Mouse (Mus musculus): ENCODE measurements around the gene Heatr6.

DNA sequence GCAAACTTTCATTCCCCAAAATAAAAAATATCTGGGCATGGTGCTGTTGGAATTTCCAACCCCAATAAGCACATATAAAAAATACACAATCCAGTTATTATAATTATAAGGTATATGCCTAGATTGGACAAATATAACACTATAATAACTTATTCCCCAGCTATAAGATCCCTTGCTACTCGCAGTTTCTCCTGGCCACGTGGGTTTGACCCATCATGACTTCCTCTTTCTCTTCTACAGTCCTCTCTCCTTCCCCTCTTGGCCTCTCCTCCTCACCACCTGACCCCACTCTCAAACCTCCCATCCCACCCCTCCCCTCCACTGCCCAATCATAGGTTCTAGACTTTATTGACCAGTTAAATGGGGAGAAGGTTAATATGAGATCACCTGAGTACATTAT, 39.6 kb upstream of the Heatr6 start:
- TF ChIP-seq CTCF (conservative IDR thresholded peaks at IDR 0.05; ENCODE audit: low read length) (no peak), POU5F1 (IDR thresholded peaks at IDR 0.05; ENCODE audit: borderline replicate concordance, low read length) (no peak), NANOG (IDR thresholded peaks at IDR 0.05; ENCODE audit: borderline replicate concordance, low read length) (no peak)

All from E14TG2a.4 (cell line).